Mouse (Mus musculus) stomach, postnatal 0 days (tissue): Measurements from ENCODE around the gene Gm20521. TPM values are rescaled to one million over a fixed set of nuclear protein-coding genes. Genes with fewer than 3 reads are reported as not detected.

ENCODE experiments used
- ATAC-seq: fragments of 200-750 bp; cut with Nextera tagmentation; 2 replicates; pipeline ENCODE4 v1.8.0; 2017; ENCODE audit not compliant: low FRiP score, low TSS enrichment
- DNase-seq: peaks from one replicate; pipeline ENCODE4 v3.0.0-alpha.2; 2016; ENCODE audit warnings: low spot score
- H3K27ac ChIP-seq: fragments of 300-500 bp; sonication (generic); replicated peaks from 2 replicates; pipeline ENCODE4 v1.5.1; 2014; ENCODE audit warnings: mild to moderate bottlenecking, control low read depth
- H3K27me3 ChIP-seq: fragments of 300-500 bp; sonication (generic); 2 replicates; pipeline ENCODE4 v1.6.1; 2014; ENCODE audit warnings: low read length; ENCODE audit not compliant: control insufficient read depth, insufficient read depth
- H3K36me3 ChIP-seq: fragments of 300-500 bp; sonication (generic); 2 replicates; pipeline ENCODE4 v1.6.1; 2014; ENCODE audit warnings: low read length, mixed read lengths; ENCODE audit not compliant: control insufficient read depth, insufficient read depth
- H3K4me1 ChIP-seq: fragments of 300-500 bp; sonication (generic); replicated peaks from 2 replicates; pipeline ENCODE4 v1.6.1; 2014; ENCODE audit warnings: antibody characterized with exemption; ENCODE audit not compliant: control insufficient read depth, insufficient read depth
- H3K4me2 ChIP-seq: fragments of 300-500 bp; sonication (generic); replicated peaks from 2 replicates; pipeline ENCODE4 v1.6.1; 2014; ENCODE audit warnings: low read depth, mild to moderate bottlenecking, control low read depth, moderate library complexity
- H3K4me3 ChIP-seq: fragments of 300-500 bp; sonication (generic); 2 replicates; pipeline ENCODE4 v1.5.1; 2014; ENCODE audit warnings: low read depth, low read length, control low read depth
- H3K9ac ChIP-seq: fragments of 300-500 bp; sonication (generic); 2 replicates; pipeline ENCODE4 v1.6.1; 2014; ENCODE audit warnings: mild to moderate bottlenecking, low read length, control low read depth, mixed read lengths
- H3K9me3 ChIP-seq: fragments of 300-500 bp; sonication (generic); 2 replicates; pipeline ENCODE4 v1.6.1; 2016; ENCODE audit warnings: low read length; ENCODE audit not compliant: control insufficient read depth
- CTCF ChIP-seq: IDR thresholded peaks from 2 replicates; pipeline ENCODE4 v1.5.1; 2016; ENCODE audit warnings: antibody characterized with exemption, low read depth, mild to moderate bottlenecking, moderate library complexity
- EP300 ChIP-seq: optimal IDR thresholded peaks from 2 replicates; pipeline ENCODE3; 2016; ENCODE audit warnings: antibody characterized with exemption
- WGBS: fragments of 180-500 bp; shearing (Covaris S2); extraction: QIAGEN DNeasy Blood & Tissue Kit; methylation state at CpG from one replicate; pipeline ENCODE4 v1.1.7; 2014; 5-methylcytosine and 5-hydroxymethylcytosine counted together
- polyA plus RNA-seq: library from polyadenylated mRNA; unstranded; fragments of >200 nt; fragmentation: Nextera tagmentation; extraction: Ambion mirVana; gene quantifications from 2 replicates; pipeline ENCODE4 v1.2.1, GENCODE M21; 2015

The Gm20521 gene
- polyA plus RNA-seq, 1 experiment from 2014 or later = 1.2 TPM

- H3K9ac ChIP-seq = peak overlapping the region; percentile 77
- peak overlapping the region; percentile 97 for H3K27ac ChIP-seq
- 13% methylated on average over 21 of the region's 21 CpGs for WGBS
- H3K27me3 ChIP-seq = no peaks in the 10 kb centered on the region
- 0 out of 2 replicates have a peak, but pooled peaks cover 2% of the 10 kb centered on the region for H3K36me3 ChIP-seq
- peak overlapping the region; percentile 62 for H3K4me3 ChIP-seq
- DNase-seq (peak; percentile 48), ATAC-seq (peak; percentile 18)
- H3K4me2 ChIP-seq = peak overlapping the region; percentile 81
- H3K9me3 ChIP-seq = no peaks in the 10 kb centered on the region
- TF ChIP-seq CTCF = no peak
- 0 out of 2 replicates have a peak, but pooled peaks cover 4% of the 10 kb centered on the region for H3K4me1 ChIP-seq
Observed at GRCm38 (mm10) chr14:54884022-54884712, 926 bp downstream of the Gm20521 start.

- TF ChIP-seq EP300 (no peak), CTCF (no peak)
- 0 out of 2 replicates have a peak, but pooled peaks cover 2% of the 10 kb centered on the region for H3K36me3 ChIP-seq
- no peak overlapping the region for H3K4me2 ChIP-seq
- DNase-seq (no peak), ATAC-seq (no peak)
- H3K9me3 ChIP-seq = no peaks in the 10 kb centered on the region
- 0 out of 2 replicates have a peak, but pooled peaks cover 4% of the 10 kb centered on the region for H3K4me1 ChIP-seq
- H3K27me3 ChIP-seq = no peaks in the 10 kb centered on the region
- no peak overlapping the region for H3K9ac ChIP-seq
- H3K4me3 ChIP-seq = no peak overlapping the region
- H3K27ac ChIP-seq = no peak overlapping the region
- WGBS = 88% methylated on average over 9 of the region's 11 CpGs
Observed at GRCm38 (mm10) chr14:54885309-54885708, 2.1 kb downstream of the Gm20521 start.

GRCm38 (mm10) chr14:54892200-54892599 is 9.0 kb downstream of the Gm20521 start, which contains the start of gene Pabpn1:
TSS of gene Pabpn1 (plus strand) at chr14:54892500.
- Histone ChIP-seq H3K4me1 (peaks cover 3% of the 10 kb centered on the region; the same call in 1 of the 2 replicates), H3K27me3 (no peaks in the 10 kb centered on the region), H3K9me3 (no peaks in the 10 kb centered on the region), H3K4me2 (peak within 1 kb of the TSS; percentile 48), H3K4me3 (peak within 1 kb of the TSS; percentile 98), H3K27ac (peak within 1 kb of the TSS; percentile 75), H3K9ac (no peak within 1 kb of the TSS), H3K36me3 (0 out of 2 replicates have a peak, but pooled peaks cover 4% of the 10 kb centered on the region)
- TF ChIP-seq CTCF = no peak
- no peak for TF ChIP-seq EP300
- no peak for DNase-seq
- WGBS = 89% methylated on average over 3 of the region's 3 CpGs
- ATAC-seq = no peak

- H3K9me3 ChIP-seq = no peaks in the 10 kb centered on the region
- peaks cover 3% of the 10 kb centered on the region; the same call in 1 of the 2 replicates for H3K4me1 ChIP-seq
- H3K4me3 ChIP-seq = peak overlapping the region; percentile 98
- WGBS = 0% methylated on average over 38 of the region's 38 CpGs
- H3K36me3 ChIP-seq = peaks cover 9% of the 10 kb centered on the region; the same call in 1 of the 2 replicates
- peak; percentile 98 for ATAC-seq
- no peaks in the 10 kb centered on the region for H3K27me3 ChIP-seq
- TF ChIP-seq CTCF (0 out of 2 replicates have a peak, but pooled peaks have one; percentile 9), EP300 (peak; percentile 92)
- peak overlapping the region; percentile 99 for H3K9ac ChIP-seq
- H3K4me2 ChIP-seq = peak overlapping the region; percentile 48
- peak; percentile 98 for DNase-seq
- peak overlapping the region; percentile 97 for H3K27ac ChIP-seq
Observed at GRCm38 (mm10) chr14:54893651-54894181, 10.5 kb downstream of the Gm20521 start.

GRCm38 (mm10) chr14:54894296-54895151 is 11.3 kb downstream of the Gm20521 start:
- WGBS = 1% methylated on average over 40 of the region's 54 CpGs
- H3K27ac ChIP-seq = peak overlapping the region; percentile 97
- no peak for TF ChIP-seq CTCF
- no peak for TF ChIP-seq EP300
- ATAC-seq (peak; percentile 53), DNase-seq (peak; percentile 79)
- peak overlapping the region; percentile 99 for H3K9ac ChIP-seq
- peaks cover 9% of the 10 kb centered on the region; the same call in 1 of the 2 replicates for H3K36me3 ChIP-seq
- no peaks in the 10 kb centered on the region for H3K9me3 ChIP-seq
- H3K4me2 ChIP-seq = peak overlapping the region; percentile 75
- H3K27me3 ChIP-seq = no peaks in the 10 kb centered on the region
- H3K4me1 ChIP-seq = peaks cover 3% of the 10 kb centered on the region; the same call in 1 of the 2 replicates
- peak overlapping the region; percentile 98 for H3K4me3 ChIP-seq
